Mouse (Mus musculus) hindbrain, postnatal 0 days (tissue): ENCODE results near the gene Arntl2. TPM values are rescaled to one million over a fixed set of nuclear protein-coding genes. Genes with fewer than 3 reads are reported as not detected.

Experiments used
- ATAC-seq: fragments of 200-750 bp; cut with Nextera tagmentation; 2 replicates; pipeline ENCODE4 v1.8.0; 2017; ENCODE audit warnings: mild to moderate bottlenecking, moderate TSS enrichment, moderate library complexity
- DNase-seq: peaks from one replicate; pipeline ENCODE4 v3.0.0-alpha.2; 2015; ENCODE audit warnings: low spot score
- H3K27ac ChIP-seq: fragments of 300-500 bp; sonication (generic); 2 replicates; pipeline ENCODE4 v1.5.1; 2014; ENCODE audit warnings: mild to moderate bottlenecking
- H3K27me3 ChIP-seq: fragments of 300-500 bp; sonication (generic); 2 replicates; pipeline ENCODE4 v1.6.1; 2014; ENCODE audit warnings: low read length, mixed read lengths; ENCODE audit not compliant: insufficient read depth
- H3K36me3 ChIP-seq: fragments of 300-500 bp; sonication (generic); 2 replicates; pipeline ENCODE4 v1.6.1; 2014; ENCODE audit warnings: low read length, mixed read lengths; ENCODE audit not compliant: insufficient read depth
- H3K4me1 ChIP-seq: fragments of 300-500 bp; sonication (generic); 2 replicates; pipeline ENCODE4 v1.6.1; 2014; ENCODE audit warnings: antibody characterized with exemption, low read length, mixed read lengths; ENCODE audit not compliant: insufficient read depth
- H3K4me2 ChIP-seq: fragments of 300-500 bp; sonication (generic); 2 replicates; pipeline ENCODE4 v1.6.1; 2014; ENCODE audit warnings: low read depth, mild to moderate bottlenecking, low read length, moderate library complexity, mixed read lengths
- H3K4me3 ChIP-seq: fragments of 300-500 bp; sonication (generic); 2 replicates; pipeline ENCODE4 v1.5.1; 2014; ENCODE audit warnings: low read length
- H3K9ac ChIP-seq: fragments of 300-500 bp; sonication (generic); replicated peaks from 2 replicates; pipeline ENCODE4 v1.6.1; 2014; ENCODE audit warnings: mild to moderate bottlenecking, low read length, moderate library complexity, mixed read lengths
- H3K9me3 ChIP-seq: fragments of 300-500 bp; sonication (generic); 2 replicates; pipeline ENCODE4 v1.6.1; 2016; ENCODE audit warnings: low read length, mixed read lengths
- CTCF ChIP-seq: IDR thresholded peaks from 2 replicates; pipeline ENCODE4 v1.5.1; 2016; ENCODE audit warnings: antibody characterized with exemption, control low read depth, low read depth
- WGBS: fragments of 180-500 bp; shearing (Covaris S2); extraction: QIAGEN DNeasy Blood & Tissue Kit; methylation state at CpG from one replicate; pipeline ENCODE4 v1.1.7; 2014; 5-methylcytosine and 5-hydroxymethylcytosine counted together
- polyA plus RNA-seq: library from polyadenylated mRNA; unstranded; fragments of >200 nt; fragmentation: Nextera tagmentation; extraction: Ambion mirVana; gene quantifications from 2 replicates; pipeline ENCODE4 v1.2.1, GENCODE M21; 2015
- total RNA-seq: library from RNA; depleted of rRNA; stranded (reverse); fragments of >200 nt; gene quantifications from 2 replicates; pipeline ENCODE4 v1.2.3, GENCODE M21; 2014

Arntl2 gene
- total and polyA plus RNA-seq, 2 experiments from 2014 or later: 3.9 to 4.1 TPM

DNA sequence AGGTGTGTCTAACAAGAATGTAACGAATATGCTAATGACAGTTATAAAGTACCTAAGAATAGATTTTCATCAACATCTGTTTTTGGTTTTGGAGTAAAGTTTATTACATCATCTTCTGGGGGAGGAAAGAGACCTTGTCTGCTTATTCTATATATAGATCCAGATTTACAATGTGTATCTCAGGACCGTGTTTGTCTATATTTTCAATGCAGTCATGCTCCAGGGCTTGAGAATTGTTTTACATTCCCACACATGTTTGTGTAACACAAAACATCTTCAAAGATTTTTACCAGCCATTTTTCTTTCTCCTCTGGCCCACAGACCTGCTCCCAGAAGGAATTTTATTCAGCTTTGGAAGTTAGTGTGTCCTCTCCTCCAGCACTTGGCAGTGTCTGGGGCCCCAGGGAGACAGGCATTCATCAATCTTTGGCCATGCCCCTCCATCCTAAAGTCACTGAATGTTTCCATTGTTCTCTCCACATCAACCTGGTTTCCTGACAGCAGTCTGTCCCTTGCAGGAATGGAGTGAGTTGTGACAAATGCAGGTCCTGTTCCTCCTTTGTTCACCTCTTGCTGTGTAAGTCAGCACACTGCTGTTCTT is 42.2 kb upstream of the Arntl2 start:
- no peak overlapping the region for H3K4me2 ChIP-seq
- H3K27me3 ChIP-seq: no peaks in the 10 kb centered on the region
- no peak overlapping the region for H3K9ac ChIP-seq
- H3K27ac ChIP-seq: no peak overlapping the region
- H3K4me3 ChIP-seq: no peak overlapping the region
- peaks cover 5% of the 10 kb centered on the region; the same call in 1 of the 2 replicates for H3K4me1 ChIP-seq
- no peaks in the 10 kb centered on the region for H3K36me3 ChIP-seq
- DNase-seq (no peak), ATAC-seq (no peak)
- no peak for TF ChIP-seq CTCF
- H3K9me3 ChIP-seq: no peaks in the 10 kb centered on the region
- WGBS: 82% methylated on average over 2 of the region's 2 CpGs

- H3K9me3 ChIP-seq: no peaks in the 10 kb centered on the region
- no peak overlapping the region for H3K27ac ChIP-seq
- no peak overlapping the region for H3K4me2 ChIP-seq
- DNase-seq: no peak
- no peak overlapping the region for H3K4me3 ChIP-seq
- no peak overlapping the region for H3K9ac ChIP-seq
- WGBS: 94% methylated on average over 2 of the region's 2 CpGs
- peaks cover 5% of the 10 kb centered on the region; the same call in 1 of the 2 replicates for H3K4me1 ChIP-seq
- no peaks in the 10 kb centered on the region for H3K27me3 ChIP-seq
- no peak for ATAC-seq
- TF ChIP-seq CTCF: no peak
- H3K36me3 ChIP-seq: no peaks in the 10 kb centered on the region
Observed at GRCm38 (mm10) chr6:146755136-146755535, 40.7 kb upstream of the Arntl2 start.

DNA sequence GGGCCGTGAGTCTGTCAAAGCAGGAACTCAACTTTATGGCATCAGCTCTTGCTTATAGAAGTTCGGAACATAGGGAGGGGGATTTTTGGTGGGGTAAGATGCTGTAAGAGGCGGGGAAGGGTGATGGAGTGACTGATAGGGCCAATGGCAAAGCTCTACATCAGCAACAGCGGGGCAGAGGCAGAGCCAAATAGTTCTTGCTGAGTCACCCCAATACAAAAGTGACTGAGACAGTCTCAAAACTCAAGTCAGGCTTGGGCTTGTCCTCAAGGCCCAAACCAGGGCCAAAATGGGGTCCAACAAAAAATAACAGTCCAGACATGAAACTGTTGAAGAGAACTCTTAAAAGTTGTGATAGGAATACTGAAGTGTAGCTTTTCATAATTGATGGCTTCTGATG is 40.2 kb upstream of the Arntl2 start:
- 94% methylated on average over 4 of the region's 4 CpGs for WGBS
- H3K9ac ChIP-seq: no peak overlapping the region
- H3K27me3 ChIP-seq: no peaks in the 10 kb centered on the region
- no peak for TF ChIP-seq CTCF
- no peaks in the 10 kb centered on the region for H3K36me3 ChIP-seq
- H3K9me3 ChIP-seq: no peaks in the 10 kb centered on the region
- no peak overlapping the region for H3K4me3 ChIP-seq
- DNase-seq (no peak), ATAC-seq (no peak)
- no peak overlapping the region for H3K4me2 ChIP-seq
- peaks cover 5% of the 10 kb centered on the region; the same call in 1 of the 2 replicates for H3K4me1 ChIP-seq
- no peak overlapping the region for H3K27ac ChIP-seq

DNA sequence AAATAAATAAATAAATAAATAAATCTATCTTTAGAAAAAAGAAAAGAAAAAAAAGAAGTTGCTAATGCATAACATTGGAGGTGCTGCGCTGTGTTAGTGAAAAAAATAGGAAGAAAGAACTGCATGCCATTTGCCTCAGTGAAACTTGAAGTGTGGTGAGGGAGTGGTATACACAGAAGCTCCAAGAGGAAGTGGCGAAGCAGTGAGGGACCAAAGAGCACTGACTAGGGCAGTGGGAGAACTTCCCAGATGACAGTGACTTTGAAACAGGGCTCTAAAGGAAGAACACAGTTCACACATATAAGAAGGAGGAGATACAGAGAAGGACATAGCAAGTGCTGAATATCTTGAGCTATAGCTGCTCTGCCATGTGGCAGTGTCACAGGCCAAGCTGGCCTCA is 36.8 kb upstream of the Arntl2 start:
- no peaks in the 10 kb centered on the region for H3K36me3 ChIP-seq
- H3K4me3 ChIP-seq: no peak overlapping the region
- no peaks in the 10 kb centered on the region for H3K27me3 ChIP-seq
- H3K9ac ChIP-seq: no peak overlapping the region
- DNase-seq (no peak), ATAC-seq (no peak)
- H3K4me2 ChIP-seq: no peak overlapping the region
- H3K9me3 ChIP-seq: no peaks in the 10 kb centered on the region
- peaks cover under 1% of the 10 kb centered on the region; the same call in 1 of the 2 replicates for H3K4me1 ChIP-seq
- WGBS: 96% methylated on average over 2 of the region's 2 CpGs
- no peak overlapping the region for H3K27ac ChIP-seq
- TF ChIP-seq CTCF: no peak

DNA sequence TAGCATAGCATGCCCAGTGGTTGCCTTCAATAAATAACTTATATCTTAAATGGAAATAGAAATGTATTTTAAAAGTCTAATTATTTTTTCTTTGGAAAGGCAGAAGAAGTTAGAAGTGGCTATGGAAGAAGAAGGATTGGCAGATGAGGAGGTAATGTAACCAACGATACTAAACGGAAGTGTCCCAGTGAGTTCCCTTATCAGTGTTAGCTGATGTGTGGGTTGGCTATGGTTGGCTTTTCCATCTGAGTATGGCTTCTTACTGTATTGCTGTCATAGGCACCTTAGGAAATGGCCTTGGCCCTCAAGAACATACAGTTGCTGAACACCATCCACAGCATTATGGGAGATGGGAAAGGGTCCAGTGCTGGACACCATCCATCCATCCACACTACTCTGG is 35.8 kb upstream of the Arntl2 start:
- Histone ChIP-seq H3K36me3 (no peaks in the 10 kb centered on the region), H3K9me3 (no peaks in the 10 kb centered on the region), H3K4me3 (no peak overlapping the region), H3K4me2 (no peak overlapping the region), H3K27ac (no peak overlapping the region), H3K4me1 (no peaks in the 10 kb centered on the region), H3K27me3 (no peaks in the 10 kb centered on the region), H3K9ac (no peak overlapping the region)
- ATAC-seq: no peak
- no peak for TF ChIP-seq CTCF
- 98% methylated on average over 2 of the region's 2 CpGs for WGBS
- no peak for DNase-seq

GRCm38 (mm10) chr6:146760736-146761135 is 35.1 kb upstream of the Arntl2 start:
- H3K9me3 ChIP-seq: no peaks in the 10 kb centered on the region
- no peak overlapping the region for H3K4me2 ChIP-seq
- no peak for TF ChIP-seq CTCF
- DNase-seq (no peak), ATAC-seq (no peak)
- no peak overlapping the region for H3K4me3 ChIP-seq
- H3K9ac ChIP-seq: no peak overlapping the region
- H3K27ac ChIP-seq: no peak overlapping the region
- H3K27me3 ChIP-seq: no peaks in the 10 kb centered on the region
- WGBS: 72% methylated on average over 4 of the region's 4 CpGs
- H3K36me3 ChIP-seq: no peaks in the 10 kb centered on the region
- no peaks in the 10 kb centered on the region for H3K4me1 ChIP-seq

DNA sequence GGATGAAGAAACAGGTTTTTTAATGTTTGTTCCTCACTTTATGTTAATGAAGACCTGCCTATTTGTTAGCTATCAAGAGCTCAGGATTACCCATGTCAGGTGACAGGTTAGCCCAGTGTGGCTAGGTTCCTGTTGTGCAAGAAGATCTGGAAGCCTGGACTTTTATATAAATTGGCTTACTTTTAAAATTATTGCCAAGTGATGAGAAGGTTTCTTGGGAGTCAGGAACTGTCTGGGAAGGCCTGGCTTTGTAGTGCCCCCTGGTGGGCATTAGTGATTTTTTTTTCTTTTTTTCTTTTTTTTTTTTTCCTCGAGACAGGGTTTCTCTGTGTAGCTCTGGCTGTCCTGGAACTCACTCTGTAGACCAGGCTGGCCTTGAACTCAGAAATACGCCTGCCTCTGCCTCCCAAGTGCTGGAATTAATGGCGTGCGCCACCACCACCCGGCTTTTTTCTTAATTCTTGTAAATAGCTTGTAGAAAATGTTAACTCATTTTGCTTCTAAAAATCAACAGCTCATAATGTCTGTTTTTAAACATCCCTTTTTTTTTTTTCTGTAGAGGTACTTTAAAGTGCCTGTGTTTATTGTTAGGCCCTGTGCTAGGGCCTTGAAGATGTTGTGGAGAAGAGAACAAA is 33.5 kb upstream of the Arntl2 start:
- ATAC-seq (peak; percentile 35; the same call in 1 of the 2 replicates), DNase-seq (peak; percentile 61)
- WGBS: 59% methylated on average over 5 of the region's 5 CpGs
- Histone ChIP-seq H3K4me3 (no peak overlapping the region), H3K9ac (no peak overlapping the region), H3K27ac (no peak overlapping the region), H3K4me2 (no peak overlapping the region), H3K4me1 (no peaks in the 10 kb centered on the region), H3K9me3 (no peaks in the 10 kb centered on the region), H3K36me3 (peaks cover 5% of the 10 kb centered on the region; the same call in 1 of the 2 replicates), H3K27me3 (no peaks in the 10 kb centered on the region)
- TF ChIP-seq CTCF: peak; percentile 70
